Mouse (Mus musculus) thymus, adult 2 months (tissue): ENCODE data around the gene Raph1. TPM values are rescaled to one million over a fixed set of nuclear protein-coding genes. Genes with fewer than 3 reads are reported as not detected.

Experiments
- DNase-seq: peaks from one replicate; pipeline ENCODE4 v3.0.0; 2021
- H3K27ac ChIP-seq: fragments of 200-500 bp; 2 replicates; pipeline ENCODE4 v1.5.1; 2012; ENCODE audit warnings: low read length, control low read depth; ENCODE audit not compliant: control insufficient read depth, insufficient read depth
- H3K27me3 ChIP-seq: fragments of 200-500 bp; 2 replicates; pipeline ENCODE4 v1.6.1; 2012; ENCODE audit warnings: mild to moderate bottlenecking, low read length, moderate library complexity, mixed read lengths; ENCODE audit not compliant: control insufficient read depth, insufficient read depth
- H3K36me3 ChIP-seq: fragments of 200-500 bp; 2 replicates; pipeline ENCODE4 v1.6.1; 2012; ENCODE audit warnings: mild to moderate bottlenecking, low read length, moderate library complexity; ENCODE audit not compliant: control insufficient read depth, insufficient read depth
- H3K4me1 ChIP-seq: fragments of 200-500 bp; replicated peaks from 2 replicates; pipeline ENCODE4 v1.6.1; 2012; ENCODE audit warnings: low read length; ENCODE audit not compliant: control insufficient read depth, insufficient read depth
- H3K4me3 ChIP-seq: fragments of 200-500 bp; 2 replicates; pipeline ENCODE4 v1.5.1; 2012; ENCODE audit warnings: mild to moderate bottlenecking, low read length, control low read depth, moderate library complexity; ENCODE audit not compliant: control insufficient read depth, insufficient read depth
- CTCF ChIP-seq: fragments of 200-500 bp; IDR thresholded peaks from 2 replicates; pipeline ENCODE4 v1.5.1; 2012; ENCODE audit warnings: mild to moderate bottlenecking, control low read depth, low read length, moderate library complexity, borderline replicate concordance; ENCODE audit not compliant: control insufficient read depth, poor library complexity, insufficient read depth; ENCODE audit errors: extremely low read depth
- POLR2A ChIP-seq: fragments of 200-500 bp; IDR thresholded peaks from 2 replicates; pipeline ENCODE4 v1.6.1; 2012; ENCODE audit warnings: mild to moderate bottlenecking, low read length, control low read depth, moderate library complexity; ENCODE audit not compliant: control insufficient read depth, poor library complexity, insufficient read depth; ENCODE audit errors: extremely low read depth
- WGBS: fragments of 180-500 bp; shearing (Covaris S2); methylation state at CpG from one replicate; pipeline ENCODE4 v1.1.7; 2018; 5-methylcytosine and 5-hydroxymethylcytosine counted together
- polyA plus RNA-seq: library from polyadenylated mRNA; depleted of rRNA; stranded (reverse); fragments of >200 nt; gene quantifications from 2 replicates; pipeline ENCODE4 v1.2.3, GENCODE M21; 2012

The Raph1 gene
- polyA plus RNA-seq, 1 experiment, result 7.1 TPM

GRCm38 (mm10) chr1:60492404-60492803 lies 74.5 kb downstream of the Raph1 start:
- no peaks in the 10 kb centered on the region for H3K4me1 ChIP-seq
- TF ChIP-seq CTCF, result no peak
- no peak for TF ChIP-seq POLR2A
- no peak overlapping the region for H3K4me3 ChIP-seq
- no peak overlapping the region for H3K27ac ChIP-seq
- DNase-seq, result no peak
- WGBS, result 96% methylated on average over 5 of the region's 5 CpGs
- H3K27me3 ChIP-seq, result no peaks in the 10 kb centered on the region
- no peaks in the 10 kb centered on the region for H3K36me3 ChIP-seq

- no peaks in the 10 kb centered on the region for H3K4me1 ChIP-seq
- no peak overlapping the region for H3K27ac ChIP-seq
- H3K27me3 ChIP-seq, result no peaks in the 10 kb centered on the region
- no peak for DNase-seq
- 97% methylated on average over 4 of the region's 4 CpGs for WGBS
- H3K36me3 ChIP-seq, result no peaks in the 10 kb centered on the region
- TF ChIP-seq POLR2A (no peak), CTCF (no peak)
- no peak overlapping the region for H3K4me3 ChIP-seq
Observed at GRCm38 (mm10) chr1:60490510-60490909, 76.4 kb downstream of the Raph1 start.

GRCm38 (mm10) chr1:60489660-60490059 lies 77.2 kb downstream of the Raph1 start:
- H3K36me3 ChIP-seq, result no peaks in the 10 kb centered on the region
- H3K27ac ChIP-seq, result no peak overlapping the region
- no peaks in the 10 kb centered on the region for H3K4me1 ChIP-seq
- H3K27me3 ChIP-seq, result no peaks in the 10 kb centered on the region
- WGBS, result 97% methylated on average over 2 of the region's 2 CpGs
- H3K4me3 ChIP-seq, result no peak overlapping the region
- DNase-seq, result no peak
- TF ChIP-seq CTCF, result no peak
- TF ChIP-seq POLR2A, result no peak

GRCm38 (mm10) chr1:60488635-60489034 lies 78.3 kb downstream of the Raph1 start:
- Histone ChIP-seq H3K4me1 (no peaks in the 10 kb centered on the region), H3K27ac (no peak overlapping the region), H3K4me3 (no peak overlapping the region), H3K27me3 (no peaks in the 10 kb centered on the region), H3K36me3 (no peaks in the 10 kb centered on the region)
- no peak for DNase-seq
- WGBS, result 95% methylated on average over 8 of the region's 8 CpGs
- TF ChIP-seq CTCF (no peak), POLR2A (no peak)

- 86% methylated on average over 3 of the region's 3 CpGs for WGBS
- DNase-seq, result no peak
- H3K36me3 ChIP-seq, result no peaks in the 10 kb centered on the region
Observed at GRCm38 (mm10) chr1:60485649-60486048, 81.3 kb downstream of the Raph1 start.

DNA sequence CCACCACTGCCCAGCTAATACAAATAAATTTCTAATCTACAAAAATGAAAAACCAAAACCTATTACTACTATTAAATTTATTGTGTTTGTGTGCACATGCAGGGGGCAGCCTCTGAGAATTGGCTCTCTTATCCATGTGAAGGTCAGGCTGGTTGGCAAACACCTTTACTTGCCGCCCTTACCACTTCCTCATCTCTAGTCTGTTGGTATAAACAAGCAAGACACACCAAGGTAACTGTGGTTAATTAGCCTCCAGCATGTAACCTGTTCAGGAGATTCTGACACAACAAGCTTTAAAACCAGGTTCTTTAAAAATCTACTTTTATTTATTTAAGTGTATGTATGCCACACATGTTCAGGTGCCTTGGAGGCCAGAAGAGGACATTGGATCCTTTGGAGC lies 84.0 kb downstream of the Raph1 start:
- WGBS, result 89% methylated on average over 1 of the region's 1 CpGs
- TF ChIP-seq CTCF (no peak), POLR2A (no peak)
- no peak overlapping the region for H3K27ac ChIP-seq
- H3K36me3 ChIP-seq, result no peaks in the 10 kb centered on the region
- H3K4me3 ChIP-seq, result no peak overlapping the region
- DNase-seq, result no peak
- no peaks in the 10 kb centered on the region for H3K4me1 ChIP-seq
- no peaks in the 10 kb centered on the region for H3K27me3 ChIP-seq

More at GRCm38 (mm10) chr1:60485649-60486048, 81.3 kb downstream of the Raph1 start:
- no peak for TF ChIP-seq CTCF
- no peak for TF ChIP-seq POLR2A
- Histone ChIP-seq H3K27me3 (no peaks in the 10 kb centered on the region), H3K4me3 (no peak overlapping the region), H3K4me1 (no peaks in the 10 kb centered on the region), H3K27ac (no peak overlapping the region)

DNA sequence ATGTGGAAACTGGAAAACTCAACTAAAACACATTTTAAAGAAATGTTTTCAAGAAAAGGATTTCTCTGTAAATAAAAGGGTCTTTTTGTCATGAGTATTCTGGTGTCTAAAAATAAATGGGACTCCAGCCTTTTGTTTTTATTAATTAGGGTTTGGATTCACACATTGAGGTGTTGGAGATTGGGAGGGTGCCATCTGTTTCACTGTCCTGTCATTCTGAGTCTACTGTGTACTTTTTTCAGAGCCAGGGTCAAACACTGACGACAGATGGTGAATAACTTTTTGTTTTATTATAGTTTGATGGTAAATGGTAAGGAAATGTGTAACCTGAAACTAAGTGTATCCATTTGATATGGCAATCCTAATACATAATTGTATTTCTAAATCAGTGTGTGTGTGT lies 85.3 kb downstream of the Raph1 start:
- no peak overlapping the region for H3K27ac ChIP-seq
- H3K27me3 ChIP-seq, result no peaks in the 10 kb centered on the region
- whole genome bisulfite sequencing, result 92% methylated on average over 1 of the region's 1 CpGs

More for the DNA sequence above, 85.3 kb downstream of the Raph1 start:
- Histone ChIP-seq H3K36me3 (no peaks in the 10 kb centered on the region), H3K4me3 (no peak overlapping the region), H3K4me1 (no peaks in the 10 kb centered on the region)
- no peak for DNase-seq
- TF ChIP-seq CTCF, result no peak
